Mouse (Mus musculus): Measurements from ENCODE around the gene Lars2. TPM values are rescaled to one million over a fixed set of nuclear protein-coding genes. Genes with fewer than 3 reads are reported as not detected.
A peak's percentile ranks its signal among the peaks of the same experiment; 100 is the strongest.

Gene Lars2
- polyA plus RNA-seq, 1 experiment from 2014 or later: 1,089 TPM

DNA sequence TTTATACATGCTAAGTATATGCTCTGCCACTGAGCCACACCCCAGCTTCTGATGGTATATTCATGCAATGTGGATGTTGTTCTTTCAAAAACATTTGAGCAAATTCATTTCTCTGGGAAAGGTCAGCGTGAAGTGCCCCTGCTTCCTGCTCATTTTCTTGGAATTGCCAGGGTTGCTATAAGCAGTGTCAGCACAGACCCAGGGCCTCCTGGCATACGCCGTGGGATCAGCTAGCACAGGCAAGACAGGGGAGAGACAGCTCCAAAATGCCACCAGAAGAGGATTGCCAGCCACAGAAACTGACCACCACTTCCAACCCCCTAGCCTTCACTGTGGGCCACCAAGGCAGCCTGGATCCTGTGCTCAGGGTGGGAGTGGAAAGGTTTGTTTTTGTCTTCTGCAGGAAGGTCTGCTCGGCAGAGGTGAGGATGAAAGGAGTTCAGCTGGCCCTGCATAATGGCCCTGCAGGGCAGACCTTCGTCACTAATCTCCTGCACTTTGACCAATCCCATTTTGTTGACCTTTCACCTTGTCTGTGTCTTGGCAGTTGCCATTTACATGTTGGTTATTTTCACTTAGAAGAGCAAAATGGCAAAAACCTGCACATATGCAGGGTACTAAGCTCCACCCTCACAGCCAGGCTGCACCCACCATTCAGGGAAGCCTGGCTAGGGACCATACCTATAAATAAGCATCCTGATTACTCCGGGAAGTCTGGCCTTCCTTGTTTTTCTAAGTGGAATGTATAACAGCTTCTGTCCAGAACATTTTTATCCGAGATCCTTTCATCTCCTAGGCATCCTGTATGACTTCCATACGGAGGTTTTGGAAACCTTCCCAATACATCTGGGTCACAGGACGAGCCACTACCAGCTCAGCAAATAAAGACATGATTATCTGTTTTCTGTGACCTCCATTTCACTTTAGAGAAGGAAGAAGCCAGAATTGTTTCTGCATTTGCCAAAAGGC lies 90.2 kb downstream of the Lars2 start:
- no peak overlapping the region for H3K4me3 ChIP-seq
- H3K27me3 ChIP-seq: no peaks in the 10 kb centered on the region
- no peak overlapping the region for H3K9ac ChIP-seq
- ATAC-seq (ENCODE audit: insufficient number of reproducible peaks, insufficient read depth, low FRiP score, low TSS enrichment): no peak
- no peak overlapping the region for H3K27ac ChIP-seq
- H3K4me2 ChIP-seq (replicated peaks): no peak overlapping the region
- no peaks in the 10 kb centered on the region for H3K4me1 ChIP-seq
- peaks cover 16% of the 10 kb centered on the region; the same call in 1 of the 2 replicates for H3K36me3 ChIP-seq
- WGBS: 50% methylated on average over 9 of the region's 9 CpGs
- H3K9me3 ChIP-seq: no peaks in the 10 kb centered on the region

DNA sequence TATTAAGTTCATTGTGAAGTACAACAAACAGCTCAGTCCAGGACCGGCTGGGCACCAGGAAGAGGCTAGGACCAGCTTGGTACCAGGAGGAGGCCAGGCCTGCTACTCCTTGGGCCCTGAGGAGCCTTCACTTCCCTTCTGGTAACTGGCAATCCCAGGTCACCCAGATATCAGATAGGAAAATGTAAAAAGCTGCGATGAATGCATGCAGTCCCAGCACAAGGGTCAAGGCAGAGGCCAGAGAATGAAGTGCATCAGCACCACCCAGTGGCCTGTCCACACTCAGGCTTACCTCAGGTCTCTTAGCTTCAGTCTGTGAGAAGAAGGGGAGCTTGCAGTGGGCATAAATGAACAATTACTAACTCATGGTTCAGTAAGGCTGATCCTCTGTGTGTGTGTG lies 90.9 kb downstream of the Lars2 start:
- ATAC-seq (ENCODE audit: insufficient number of reproducible peaks, insufficient read depth, low FRiP score, low TSS enrichment): no peak
- H3K27me3 ChIP-seq: no peaks in the 10 kb centered on the region
- 70% methylated on average over 2 of the region's 2 CpGs for WGBS
- H3K4me1 ChIP-seq: no peaks in the 10 kb centered on the region
- H3K36me3 ChIP-seq: peaks cover 16% of the 10 kb centered on the region; the same call in 1 of the 2 replicates
- no peak overlapping the region for H3K9ac ChIP-seq
- no peak overlapping the region for H3K4me2 ChIP-seq (replicated peaks)
- no peak overlapping the region for H3K4me3 ChIP-seq
- no peak overlapping the region for H3K27ac ChIP-seq
- no peaks in the 10 kb centered on the region for H3K9me3 ChIP-seq

DNA sequence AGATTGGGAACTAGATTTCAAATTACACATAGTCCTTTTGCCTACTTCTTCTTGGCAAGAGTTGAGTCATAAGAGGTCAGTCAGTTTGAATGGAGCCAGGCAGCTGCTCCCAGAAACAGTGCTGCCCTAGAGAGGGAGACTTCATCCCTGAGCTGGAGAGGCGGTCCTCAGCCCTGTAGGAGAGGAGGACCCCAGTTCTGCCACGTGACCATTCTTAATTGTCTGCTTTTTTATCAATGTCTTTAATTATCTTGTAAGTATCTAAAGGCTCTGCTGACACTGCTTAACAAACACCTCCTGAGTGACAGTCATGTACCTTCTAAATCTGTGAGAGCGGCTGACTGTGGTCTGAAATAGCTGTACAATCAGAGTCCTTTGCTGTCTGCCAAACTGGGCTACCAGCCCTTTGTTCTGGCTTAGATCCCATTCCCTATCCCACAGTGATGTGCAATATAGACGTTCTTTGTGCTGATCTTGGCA lies 100.5 kb downstream of the Lars2 start:
- Histone ChIP-seq H3K9me3 (no peaks in the 10 kb centered on the region), H3K4me1 (no peaks in the 10 kb centered on the region), H3K4me3 (no peak overlapping the region), H3K9ac (no peak overlapping the region), H3K27me3 (no peaks in the 10 kb centered on the region), H3K27ac (no peak overlapping the region), H3K4me2 (replicated peaks) (no peak overlapping the region), H3K36me3 (no peaks in the 10 kb centered on the region)
- ATAC-seq (ENCODE audit: insufficient number of reproducible peaks, insufficient read depth, low FRiP score, low TSS enrichment): no peak
- WGBS: 81% methylated on average over 4 of the region's 4 CpGs

- ATAC-seq (ENCODE audit: insufficient number of reproducible peaks, insufficient read depth, low FRiP score, low TSS enrichment): no peak
- H3K4me1 ChIP-seq: no peaks in the 10 kb centered on the region
- no peak overlapping the region for H3K4me3 ChIP-seq
- 68% methylated on average over 5 of the region's 5 CpGs for WGBS
- no peak overlapping the region for H3K9ac ChIP-seq
- H3K36me3 ChIP-seq: no peaks in the 10 kb centered on the region
- no peak overlapping the region for H3K4me2 ChIP-seq (replicated peaks)
- H3K27me3 ChIP-seq: no peaks in the 10 kb centered on the region
- no peaks in the 10 kb centered on the region for H3K9me3 ChIP-seq
- H3K27ac ChIP-seq: no peak overlapping the region
These were observed 101.8 kb downstream of the Lars2 start for GRCm38 (mm10) chr9:123468406-123469085.

DNA sequence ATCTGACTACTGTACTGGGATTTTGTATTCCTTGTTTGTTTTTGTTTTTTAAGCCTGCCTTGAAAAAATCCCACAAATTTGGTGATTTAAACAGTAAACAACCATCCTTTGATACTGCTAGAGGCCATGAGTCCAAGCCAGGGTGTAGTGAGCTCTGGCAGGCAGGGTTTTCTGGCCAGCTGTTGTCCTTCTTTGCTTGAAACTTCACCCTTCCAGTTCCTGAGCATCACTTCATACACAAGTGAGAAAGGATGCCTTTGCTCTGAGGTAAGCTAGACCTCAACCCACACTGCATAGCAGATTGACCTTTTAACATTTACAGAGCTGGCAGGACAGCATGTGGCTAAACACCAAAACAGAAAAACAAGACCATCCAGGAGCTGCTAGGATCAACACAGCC lies 102.4 kb downstream of the Lars2 start:
- no peaks in the 10 kb centered on the region for H3K9me3 ChIP-seq
- no peaks in the 10 kb centered on the region for H3K27me3 ChIP-seq
- no peak overlapping the region for H3K4me2 ChIP-seq (replicated peaks)
- H3K4me3 ChIP-seq: no peak overlapping the region
- no peak overlapping the region for H3K27ac ChIP-seq
- H3K36me3 ChIP-seq: no peaks in the 10 kb centered on the region
- H3K9ac ChIP-seq: no peak overlapping the region
- H3K4me1 ChIP-seq: no peaks in the 10 kb centered on the region
- no peak for ATAC-seq (ENCODE audit: insufficient number of reproducible peaks, insufficient read depth, low FRiP score, low TSS enrichment)

DNA sequence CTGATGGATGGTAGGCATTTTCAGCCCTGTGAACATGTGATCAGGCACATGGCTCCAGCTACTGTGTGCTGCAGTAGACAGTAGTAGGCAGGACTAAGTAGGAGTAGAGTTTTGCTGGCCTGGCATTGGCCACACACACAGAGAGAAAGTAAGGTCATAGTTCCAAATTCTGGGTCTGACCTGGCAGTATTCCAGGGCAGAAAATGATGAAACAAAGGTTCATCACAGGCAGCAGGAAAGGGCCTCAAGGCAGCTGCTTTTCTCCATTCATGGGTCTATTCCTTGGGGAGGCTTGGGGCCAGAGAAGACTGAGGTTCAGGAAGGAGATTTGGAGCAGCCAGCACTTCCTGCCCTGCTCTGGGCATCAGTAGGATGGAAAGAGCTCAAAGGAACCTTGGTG lies 106.7 kb downstream of the Lars2 start:
- no peaks in the 10 kb centered on the region for H3K9me3 ChIP-seq
- H3K4me1 ChIP-seq: no peaks in the 10 kb centered on the region
- no peaks in the 10 kb centered on the region for H3K27me3 ChIP-seq
- no peak; the same call in 1 of the 2 replicates for ATAC-seq (ENCODE audit: insufficient number of reproducible peaks, insufficient read depth, low FRiP score, low TSS enrichment)
- no peaks in the 10 kb centered on the region for H3K36me3 ChIP-seq
- no peak overlapping the region for H3K4me3 ChIP-seq
- H3K27ac ChIP-seq: no peak overlapping the region
- H3K4me2 ChIP-seq (replicated peaks): no peak overlapping the region
- no peak overlapping the region for H3K9ac ChIP-seq

DNA sequence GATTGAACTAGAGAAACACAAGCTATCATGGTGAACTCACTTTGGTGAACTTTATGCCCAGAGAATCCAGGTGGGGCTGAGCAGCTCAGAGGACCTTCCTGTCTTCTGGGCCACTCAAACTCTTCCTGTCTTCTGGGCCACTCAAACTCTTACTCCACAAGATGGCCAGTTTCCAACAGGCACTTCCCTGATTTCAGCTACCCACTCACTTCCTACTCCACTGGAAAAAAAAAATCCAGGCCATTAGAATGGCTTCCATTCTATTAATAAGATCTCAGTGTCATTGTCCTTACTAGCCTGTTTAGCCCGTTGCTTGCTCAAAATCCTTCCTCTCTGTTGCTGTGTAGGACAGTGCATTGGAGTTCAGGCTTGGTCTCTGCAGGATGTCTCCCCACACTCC lies 108.8 kb downstream of the Lars2 start:
- Histone ChIP-seq H3K36me3 (peaks cover 4% of the 10 kb centered on the region; the same call in 1 of the 2 replicates), H3K9ac (no peak overlapping the region), H3K4me3 (no peak overlapping the region), H3K27ac (no peak overlapping the region), H3K9me3 (no peaks in the 10 kb centered on the region), H3K4me1 (peaks cover 16% of the 10 kb centered on the region), H3K27me3 (no peaks in the 10 kb centered on the region), H3K4me2 (replicated peaks) (no peak overlapping the region)
- WGBS: 91% methylated on average over 1 of the region's 1 CpGs
- no peak for ATAC-seq (ENCODE audit: insufficient number of reproducible peaks, insufficient read depth, low FRiP score, low TSS enrichment)

DNA sequence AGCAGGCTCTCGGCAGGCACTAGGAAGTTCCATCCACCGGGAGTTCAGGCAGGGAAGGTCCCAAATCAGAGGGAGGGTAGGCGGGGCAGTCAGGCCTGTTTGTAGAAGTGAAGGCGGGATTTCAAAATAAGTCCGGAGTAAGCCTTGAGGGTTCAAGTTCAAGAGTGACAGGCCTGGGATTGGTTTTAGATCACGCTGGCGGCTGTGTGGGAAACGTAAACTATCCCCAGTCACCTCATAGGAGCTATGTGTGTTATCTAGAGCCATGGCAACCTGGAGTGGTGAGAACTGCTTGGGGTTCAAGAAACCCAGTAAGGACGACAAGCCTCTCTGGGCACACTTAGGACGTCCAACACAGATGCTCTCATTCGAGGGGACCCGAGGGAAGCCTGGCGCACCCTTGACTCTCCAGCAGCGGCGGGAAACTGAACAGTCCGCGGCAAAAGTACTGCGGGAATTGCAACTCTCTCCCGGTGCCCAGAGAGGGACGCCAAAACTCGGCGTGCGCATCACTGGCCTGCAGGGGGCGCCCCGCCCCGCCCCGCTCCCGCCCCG lies 111.4 kb downstream of the Lars2 start:
- Histone ChIP-seq H3K4me3 (peak overlapping the region; percentile 66), H3K4me1 (peaks cover 41% of the 10 kb centered on the region), H3K4me2 (replicated peaks) (peak overlapping the region; percentile 68), H3K27me3 (no peaks in the 10 kb centered on the region), H3K9ac (peak overlapping the region; percentile 44), H3K27ac (no peak overlapping the region), H3K9me3 (no peaks in the 10 kb centered on the region), H3K36me3 (peaks cover 22% of the 10 kb centered on the region)
- ATAC-seq (ENCODE audit: insufficient number of reproducible peaks, insufficient read depth, low FRiP score, low TSS enrichment): peak; percentile 70
- WGBS: under 1% methylated on average over 24 of the region's 29 CpGs

DNA sequence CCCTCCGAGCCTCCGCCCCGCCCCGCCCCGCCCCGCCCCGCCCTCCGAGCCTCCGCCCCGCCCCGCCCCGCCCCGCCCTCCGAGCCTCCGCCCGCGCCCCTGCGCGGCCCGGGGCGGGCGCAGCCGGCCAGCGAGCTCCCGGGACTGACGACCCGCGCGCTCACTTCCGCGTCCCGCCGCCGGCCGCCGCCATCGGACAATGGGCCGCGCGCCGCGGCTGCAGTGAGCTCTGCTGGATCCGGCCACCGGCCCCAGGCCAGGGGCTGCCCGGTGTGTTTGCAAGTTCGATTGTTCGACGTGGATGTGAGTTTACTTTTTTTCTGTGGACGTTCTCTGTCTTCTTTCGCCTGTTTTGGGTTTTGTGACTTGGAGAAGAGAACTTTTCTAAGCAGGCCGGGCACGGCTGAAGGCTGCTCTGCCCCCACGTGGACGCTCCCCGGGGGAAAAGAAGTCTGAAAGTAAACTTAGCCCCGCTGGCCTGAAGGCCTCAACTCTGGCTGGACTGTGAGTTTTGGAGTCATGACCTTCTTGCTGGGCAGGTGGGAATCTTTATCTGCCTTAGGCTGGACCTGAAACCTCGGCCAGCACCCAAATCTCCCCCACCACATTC lies 112.0 kb downstream of the Lars2 start, which contains the start of gene Limd1:
Limd1 (plus strand) TSS at position 121 of the 610 bp plus-strand sequence.
- Histone ChIP-seq H3K36me3 (peaks cover 26% of the 10 kb centered on the region), H3K4me1 (peaks cover 41% of the 10 kb centered on the region), H3K4me3 (peak within 1 kb of the TSS; percentile 66), H3K27me3 (no peaks in the 10 kb centered on the region), H3K9ac (peak within 1 kb of the TSS; percentile 76), H3K9me3 (no peaks in the 10 kb centered on the region), H3K4me2 (replicated peaks) (peak within 1 kb of the TSS; percentile 68), H3K27ac (peak within 1 kb of the TSS; percentile 82)
- peak; percentile 75 for ATAC-seq (ENCODE audit: insufficient number of reproducible peaks, insufficient read depth, low FRiP score, low TSS enrichment)
- under 1% methylated on average over 35 of the region's 57 CpGs for WGBS

DNA sequence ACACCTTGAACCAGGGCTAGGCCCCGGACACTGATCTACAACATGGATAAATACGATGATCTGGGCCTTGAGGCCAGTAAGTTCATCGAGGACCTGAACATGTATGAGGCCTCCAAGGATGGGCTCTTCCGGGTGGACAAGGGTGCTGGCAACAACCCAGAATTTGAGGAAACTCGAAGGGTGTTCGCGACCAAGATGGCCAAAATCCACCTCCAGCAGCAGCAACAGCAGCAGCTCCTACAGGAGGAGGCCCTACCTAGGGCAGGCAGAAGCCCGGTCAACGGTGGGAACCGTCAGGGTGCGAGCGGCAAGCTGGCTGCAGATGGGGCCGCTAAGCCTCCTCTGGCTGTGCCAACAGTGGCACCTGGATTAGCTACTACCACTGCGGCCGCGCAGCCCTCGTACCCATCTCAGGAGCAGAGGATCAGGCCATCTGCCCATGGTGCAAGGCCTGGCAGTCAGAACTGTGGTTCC lies 112.5 kb downstream of the Lars2 start:
- H3K27me3 ChIP-seq: no peaks in the 10 kb centered on the region
- peak overlapping the region; percentile 76 for H3K9ac ChIP-seq
- H3K4me2 ChIP-seq (replicated peaks): peak overlapping the region; percentile 68
- H3K4me3 ChIP-seq: peak overlapping the region; percentile 66
- H3K27ac ChIP-seq: peak overlapping the region; percentile 82
- H3K9me3 ChIP-seq: no peaks in the 10 kb centered on the region
- H3K4me1 ChIP-seq: peaks cover 41% of the 10 kb centered on the region
- WGBS: 19% methylated on average over 17 of the region's 17 CpGs
- H3K36me3 ChIP-seq: peaks cover 31% of the 10 kb centered on the region
- no peak; the same call in 1 of the 2 replicates for ATAC-seq (ENCODE audit: insufficient number of reproducible peaks, insufficient read depth, low FRiP score, low TSS enrichment)

GRCm38 (mm10) chr9:123479876-123480252 lies 113.1 kb downstream of the Lars2 start:
- peak overlapping the region; percentile 66 for H3K4me3 ChIP-seq
- peaks cover 41% of the 10 kb centered on the region for H3K4me1 ChIP-seq
- no peak for ATAC-seq (ENCODE audit: insufficient number of reproducible peaks, insufficient read depth, low FRiP score, low TSS enrichment)
- 91% methylated on average over 8 of the region's 8 CpGs for WGBS
- H3K9me3 ChIP-seq: no peaks in the 10 kb centered on the region
- peaks cover 38% of the 10 kb centered on the region for H3K36me3 ChIP-seq
- H3K27me3 ChIP-seq: no peaks in the 10 kb centered on the region
- peak overlapping the region; percentile 68 for H3K4me2 ChIP-seq (replicated peaks)
- peak overlapping the region; percentile 76 for H3K9ac ChIP-seq
- H3K27ac ChIP-seq: no peak overlapping the region

All from embryonic facial prominence, embryonic 12.5 days (tissue).